Mouse (Mus musculus): ENCODE measurements around the gene Foxp3. TPM values are rescaled to one million over a fixed set of nuclear protein-coding genes. Genes with fewer than 3 reads are reported as not detected.

Foxp3 gene
- total RNA-seq, 1 experiment: 0.49 TPM

DNA sequence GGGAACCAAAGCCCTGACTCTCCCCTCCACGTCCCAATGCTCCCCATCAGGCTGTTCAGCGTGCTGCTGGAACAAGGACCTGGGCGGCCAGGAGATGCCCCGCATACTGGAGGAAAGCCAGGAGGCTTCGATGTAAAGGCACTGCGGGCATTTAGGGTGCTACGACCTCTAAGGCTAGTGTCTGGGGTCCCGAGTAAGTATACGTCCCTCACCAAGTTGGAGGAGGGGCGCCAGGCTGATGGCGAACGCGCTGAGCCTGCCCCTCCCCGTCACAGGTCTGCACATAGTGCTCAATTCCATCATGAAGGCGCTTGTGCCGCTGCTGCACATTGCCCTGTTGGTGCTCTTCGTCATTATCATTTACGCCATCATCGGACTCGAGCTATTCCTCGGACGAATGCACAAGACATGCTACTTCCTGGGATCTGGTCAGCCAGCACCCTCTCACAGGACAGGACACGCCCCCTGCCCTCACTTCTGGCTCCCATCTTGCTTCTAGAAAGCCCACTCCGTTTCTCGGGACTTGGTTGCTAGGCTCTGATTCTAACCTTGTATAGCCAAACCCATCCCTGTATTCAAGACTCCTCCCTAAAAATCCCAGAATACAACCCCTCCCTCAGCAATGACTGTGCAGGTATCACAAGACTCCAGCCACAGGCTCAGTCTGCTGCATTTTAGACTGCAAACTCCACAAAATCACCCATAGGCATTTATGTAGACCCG is 37.3 kb downstream of the Foxp3 start:
- H3K4me1 ChIP-seq (ENCODE audit: control insufficient read depth in 2 of 2, insufficient read depth in 2 of 2, low read length in 2 of 2, poor library complexity in 1 of 2): peaks cover 0 to 4% of the 10 kb centered on the region in 2 experiments; a peak in 1 of 4 replicates
- no peaks in the 10 kb centered on the region for H3K36me3 ChIP-seq (ENCODE audit: control insufficient read depth, insufficient read depth, low read length, poor library complexity, severe bottlenecking)
- H3K27ac ChIP-seq (ENCODE audit: insufficient read depth, low read depth, low read length, poor library complexity, severe bottlenecking): no peak overlapping the region
- H3K9me3 ChIP-seq (ENCODE audit: control insufficient read depth, insufficient read depth, low read depth, low read length): no peaks in the 10 kb centered on the region
- H3K9ac ChIP-seq (ENCODE audit: insufficient read depth, low read depth, low read length, poor library complexity, severe bottlenecking): peak overlapping the region; percentile 51
- peak overlapping the region; percentile 24 to 46; a peak in 3 of 4 replicates for H3K4me3 ChIP-seq (ENCODE audit: insufficient read depth in 1 of 2, low read depth in 1 of 2, low read length in 2 of 2, poor library complexity in 1 of 2, severe bottlenecking in 1 of 2)
- TF ChIP-seq ZC3H11A (IDR thresholded peaks at IDR 0.05; ENCODE audit: borderline replicate concordance, low read depth, low read length): no peak
- no peak for TF ChIP-seq HCFC1 (IDR thresholded peaks at IDR 0.05; ENCODE audit: borderline replicate concordance, insufficient read depth, low read length)
- no peak for TF ChIP-seq CHD2 (IDR thresholded peaks at IDR 0.05; ENCODE audit: low read depth, low read length)
- no peak for TF ChIP-seq MAFK (IDR thresholded peaks at IDR 0.05; ENCODE audit: insufficient read depth, low read depth, low read length)
- no peak for TF ChIP-seq ZNF384 (IDR thresholded peaks at IDR 0.05; ENCODE audit: low read depth, low read length)
- in situ Hi-C loops (cut with MboI; ENCODE audit: low sequenced_read_pairs in 2 of 2, unreplicated experiment in 2 of 2): no loop called here
- no peak for DNase-seq (ENCODE audit: low read depth, low spot score)

DNA sequence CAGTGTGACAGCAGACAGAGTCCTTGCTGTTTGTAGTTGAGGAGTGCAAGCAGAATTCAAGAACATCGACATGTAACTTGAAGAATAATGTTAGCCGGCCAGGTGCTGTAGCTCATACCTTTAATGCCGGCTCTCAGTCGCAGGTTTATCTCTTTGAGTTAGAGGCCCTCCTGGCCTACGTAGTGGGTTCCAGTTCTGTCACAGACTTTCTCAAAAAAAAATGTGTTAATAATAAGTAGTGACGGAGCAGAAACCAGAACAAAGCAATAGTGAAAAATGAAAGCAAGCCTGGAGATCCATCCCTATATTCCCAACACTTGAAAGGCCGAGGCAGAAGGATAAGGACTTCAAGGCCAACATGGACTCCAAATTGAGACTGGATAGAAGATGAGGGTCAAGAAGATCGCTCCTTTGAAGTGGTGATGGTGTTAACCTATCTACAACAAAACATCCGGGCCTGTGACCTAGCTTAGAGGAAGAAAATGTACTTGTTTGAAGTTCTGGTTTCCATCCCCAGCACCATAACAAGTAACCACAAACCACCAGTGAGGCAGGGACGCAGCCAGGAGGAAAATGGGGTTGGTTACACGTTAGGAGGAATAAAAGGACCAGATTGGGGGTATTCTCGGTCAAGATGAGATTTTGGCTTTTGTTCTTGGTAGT is 44.6 kb downstream of the Foxp3 start:
- Histone ChIP-seq H3K9me3 (ENCODE audit: control insufficient read depth, insufficient read depth, low read depth, low read length) (no peaks in the 10 kb centered on the region), H3K27ac (ENCODE audit: insufficient read depth, low read depth, low read length, poor library complexity, severe bottlenecking) (no peak overlapping the region), H3K4me1 (ENCODE audit: control insufficient read depth in 2 of 2, insufficient read depth in 2 of 2, low read length in 2 of 2, poor library complexity in 1 of 2) (no peaks in the 10 kb centered on the region), H3K36me3 (ENCODE audit: control insufficient read depth, insufficient read depth, low read length, poor library complexity, severe bottlenecking) (no peaks in the 10 kb centered on the region), H3K4me3 (ENCODE audit: insufficient read depth in 1 of 2, low read depth in 1 of 2, low read length in 2 of 2, poor library complexity in 1 of 2, severe bottlenecking in 1 of 2) (no peak overlapping the region), H3K9ac (ENCODE audit: insufficient read depth, low read depth, low read length, poor library complexity, severe bottlenecking) (no peak overlapping the region)
- in situ Hi-C loops (cut with MboI; ENCODE audit: low sequenced_read_pairs in 2 of 2, unreplicated experiment in 2 of 2): no loop called here
- no peak for DNase-seq (ENCODE audit: low read depth, low spot score)
- no peak for TF ChIP-seq CHD2 (IDR thresholded peaks at IDR 0.05; ENCODE audit: low read depth, low read length)
- TF ChIP-seq HCFC1 (IDR thresholded peaks at IDR 0.05; ENCODE audit: borderline replicate concordance, insufficient read depth, low read length): no peak
- TF ChIP-seq ZC3H11A (IDR thresholded peaks at IDR 0.05; ENCODE audit: borderline replicate concordance, low read depth, low read length): no peak
- no peak for TF ChIP-seq MAFK (IDR thresholded peaks at IDR 0.05; ENCODE audit: insufficient read depth, low read depth, low read length)
- TF ChIP-seq ZNF384 (IDR thresholded peaks at IDR 0.05; ENCODE audit: low read depth, low read length): no peak

GRCm38 (mm10) chrX:7632560-7632959 is 59.1 kb downstream of the Foxp3 start:
- no peaks in the 10 kb centered on the region for H3K9me3 ChIP-seq (ENCODE audit: control insufficient read depth, insufficient read depth, low read depth, low read length)
- H3K4me3 ChIP-seq (ENCODE audit: insufficient read depth in 1 of 2, low read depth in 1 of 2, low read length in 2 of 2, poor library complexity in 1 of 2, severe bottlenecking in 1 of 2): no peak overlapping the region
- TF ChIP-seq ZC3H11A (IDR thresholded peaks at IDR 0.05; ENCODE audit: borderline replicate concordance, low read depth, low read length): no peak
- no peak for TF ChIP-seq ZNF384 (IDR thresholded peaks at IDR 0.05; ENCODE audit: low read depth, low read length)
- no peak for TF ChIP-seq CHD2 (IDR thresholded peaks at IDR 0.05; ENCODE audit: low read depth, low read length)
- no peak for TF ChIP-seq MAFK (IDR thresholded peaks at IDR 0.05; ENCODE audit: insufficient read depth, low read depth, low read length)
- TF ChIP-seq HCFC1 (IDR thresholded peaks at IDR 0.05; ENCODE audit: borderline replicate concordance, insufficient read depth, low read length): no peak
- H3K9ac ChIP-seq (ENCODE audit: insufficient read depth, low read depth, low read length, poor library complexity, severe bottlenecking): no peak overlapping the region
- H3K4me1 ChIP-seq (ENCODE audit: control insufficient read depth in 2 of 2, insufficient read depth in 2 of 2, low read length in 2 of 2, poor library complexity in 1 of 2): no peaks in the 10 kb centered on the region
- in situ Hi-C loops (cut with MboI; ENCODE audit: low sequenced_read_pairs in 2 of 2, unreplicated experiment in 2 of 2): no loop called here
- no peaks in the 10 kb centered on the region for H3K36me3 ChIP-seq (ENCODE audit: control insufficient read depth, insufficient read depth, low read length, poor library complexity, severe bottlenecking)
- no peak overlapping the region for H3K27ac ChIP-seq (ENCODE audit: insufficient read depth, low read depth, low read length, poor library complexity, severe bottlenecking)
- no peak for DNase-seq (ENCODE audit: low read depth, low spot score)

- in situ Hi-C loops (cut with MboI; ENCODE audit: low sequenced_read_pairs in 2 of 2, unreplicated experiment in 2 of 2): no loop called here
- no peaks in the 10 kb centered on the region for H3K36me3 ChIP-seq (ENCODE audit: control insufficient read depth, insufficient read depth, low read length, poor library complexity, severe bottlenecking)
- TF ChIP-seq ZC3H11A (IDR thresholded peaks at IDR 0.05; ENCODE audit: borderline replicate concordance, low read depth, low read length) (no peak), ZNF384 (IDR thresholded peaks at IDR 0.05; ENCODE audit: low read depth, low read length) (no peak), MAFK (IDR thresholded peaks at IDR 0.05; ENCODE audit: insufficient read depth, low read depth, low read length) (no peak), CHD2 (IDR thresholded peaks at IDR 0.05; ENCODE audit: low read depth, low read length) (no peak), HCFC1 (IDR thresholded peaks at IDR 0.05; ENCODE audit: borderline replicate concordance, insufficient read depth, low read length) (no peak)
- peaks cover 0 to 6% of the 10 kb centered on the region in 2 experiments; a peak in 1 of 4 replicates for H3K4me1 ChIP-seq (ENCODE audit: control insufficient read depth in 2 of 2, insufficient read depth in 2 of 2, low read length in 2 of 2, poor library complexity in 1 of 2)
- no peak overlapping the region for H3K4me3 ChIP-seq (ENCODE audit: insufficient read depth in 1 of 2, low read depth in 1 of 2, low read length in 2 of 2, poor library complexity in 1 of 2, severe bottlenecking in 1 of 2)
- no peak overlapping the region for H3K9ac ChIP-seq (ENCODE audit: insufficient read depth, low read depth, low read length, poor library complexity, severe bottlenecking)
- no peak overlapping the region for H3K27ac ChIP-seq (ENCODE audit: insufficient read depth, low read depth, low read length, poor library complexity, severe bottlenecking)
- no peaks in the 10 kb centered on the region for H3K9me3 ChIP-seq (ENCODE audit: control insufficient read depth, insufficient read depth, low read depth, low read length)
- no peak for DNase-seq (ENCODE audit: low read depth, low spot score)
Measured at GRCm38 (mm10) chrX:7635101-7635500, 61.7 kb downstream of the Foxp3 start.

All from ES-E14 (cell line).